Mouse (Mus musculus) ovary, postnatal 10 days (tissue): Measurements from ENCODE around the gene 1700012A03Rik.

Experiments
- DNase-seq: peaks from one replicate; pipeline ENCODE4 v3.0.0; 2022; ENCODE audit warnings: low spot score

1700012A03Rik gene

DNA sequence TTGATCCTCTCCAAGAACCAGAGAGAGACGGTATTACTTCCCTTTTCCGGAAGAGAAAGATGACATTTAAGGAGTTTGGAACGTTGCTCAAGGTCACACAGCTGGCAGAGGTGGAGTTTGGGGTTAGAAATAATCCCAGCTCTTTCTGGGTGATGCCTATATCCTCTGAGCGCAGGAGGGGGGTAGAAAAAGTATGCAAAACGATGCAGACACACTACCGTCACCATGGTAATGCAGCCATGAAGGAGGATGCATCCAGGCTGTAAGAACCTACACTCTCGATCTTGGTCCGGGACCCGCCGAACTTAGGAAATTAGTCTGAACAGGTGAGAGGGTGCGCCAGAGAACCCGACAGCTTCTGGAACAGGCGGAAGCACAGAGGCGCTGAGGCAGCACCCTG is 43.3 kb downstream of the 1700012A03Rik start:
- DNase-seq, result no peak

- no peak for DNase-seq
These were observed 55.7 kb downstream of the 1700012A03Rik start for GRCm38 (mm10) chr6:32105547-32106275.
